Mouse (Mus musculus): ENCODE measurements around the gene Trmt11.
"Not testable (repeated sequence)": the region's sequence is repeated elsewhere in the genome, so short reads cannot be mapped to it uniquely, and the experiment has no call there.

Gene Trmt11

GRCm38 (mm10) chr10:30555686-30556578 is 44.6 kb downstream of the Trmt11 start:
- DNase-seq: no peak

- no peak for DNase-seq
Measured at GRCm38 (mm10) chr10:30552377-30552776, 48.2 kb downstream of the Trmt11 start.

- DNase-seq: no peak
Measured at GRCm38 (mm10) chr10:30549974-30550373, 50.6 kb downstream of the Trmt11 start.

GRCm38 (mm10) chr10:30538538-30538815 is 62.1 kb downstream of the Trmt11 start:
- peak; percentile 21 for DNase-seq

GRCm38 (mm10) chr10:30537734-30538537 is 62.6 kb downstream of the Trmt11 start:
- DNase-seq: peak; percentile 4

- DNase-seq: not testable (repeated sequence)
Measured at GRCm38 (mm10) chr10:30535930-30536329, 64.6 kb downstream of the Trmt11 start.

GRCm38 (mm10) chr10:30527122-30527521 is 73.4 kb downstream of the Trmt11 start:
- DNase-seq: no peak

GRCm38 (mm10) chr10:30521727-30522126 is 78.8 kb downstream of the Trmt11 start:
- no peak for DNase-seq

- no peak for DNase-seq
Measured at GRCm38 (mm10) chr10:30519143-30519542, 81.4 kb downstream of the Trmt11 start.

- no peak for DNase-seq
Measured at GRCm38 (mm10) chr10:30517224-30517623, 83.3 kb downstream of the Trmt11 start.

- DNase-seq: no peak
Measured at GRCm38 (mm10) chr10:30516771-30517170, 83.8 kb downstream of the Trmt11 start.

- no peak for DNase-seq
Measured at GRCm38 (mm10) chr10:30504736-30505135, 95.8 kb downstream of the Trmt11 start.

- no peak for DNase-seq
Measured at GRCm38 (mm10) chr10:30503168-30503567, 97.4 kb downstream of the Trmt11 start.

- no peak for DNase-seq
Measured at GRCm38 (mm10) chr10:30502718-30503117, 97.8 kb downstream of the Trmt11 start.

- not testable (repeated sequence) for DNase-seq
Measured at GRCm38 (mm10) chr10:30498223-30498622, 102.3 kb downstream of the Trmt11 start.

Measured in thymus, postnatal 14 days (tissue).